Mouse (Mus musculus): ENCODE results near the gene Mier2. TPM values are rescaled to one million over a fixed set of nuclear protein-coding genes. Genes with fewer than 3 reads are reported as not detected.

Mier2 gene
- total RNA-seq (2015) (5.8 and 7.3 TPM in 2 replicates), total RNA-seq (2017) (9.4 and 19.5 TPM in 2 replicates)

- peak; percentile 85 for ATAC-seq (ENCODE audit: poor library complexity, severe bottlenecking)
Measured at GRCm38 (mm10) chr10:79554330-79555237, at the start of gene Mier2. Gene Mier2, minus strand, starts transcription at chr10:79555199.

DNA sequence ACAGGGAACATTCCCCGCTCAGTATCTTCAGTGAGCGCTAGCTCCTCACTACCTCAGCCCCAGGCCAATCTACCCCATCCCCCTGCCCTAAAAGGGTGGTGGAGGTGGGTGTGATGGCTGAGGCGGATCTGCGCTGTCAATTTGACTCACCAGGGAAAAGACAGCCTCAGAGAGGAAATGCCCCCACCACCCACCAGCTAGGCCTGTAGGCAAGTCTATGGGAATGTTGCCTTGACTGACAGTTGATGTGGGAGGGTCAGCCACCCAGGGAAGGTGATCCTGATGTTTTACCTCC is 42.9 kb upstream of the Mier2 start:
- no peak for ATAC-seq (ENCODE audit: poor library complexity, severe bottlenecking)

GRCm38 (mm10) chr10:79597051-79597935 is 42.3 kb upstream of the Mier2 start:
- no peak for ATAC-seq (ENCODE audit: poor library complexity, severe bottlenecking)

GRCm38 (mm10) chr10:79595590-79595929 is 40.6 kb upstream of the Mier2 start:
- ATAC-seq (ENCODE audit: poor library complexity, severe bottlenecking): no peak; the same call in 1 of the 2 replicates

GRCm38 (mm10) chr10:79594872-79595589 is 40.0 kb upstream of the Mier2 start:
- ATAC-seq (ENCODE audit: poor library complexity, severe bottlenecking): peak; percentile 72

- no peak for ATAC-seq (ENCODE audit: poor library complexity, severe bottlenecking)
Measured at GRCm38 (mm10) chr10:79594111-79594510, 39.1 kb upstream of the Mier2 start.

DNA sequence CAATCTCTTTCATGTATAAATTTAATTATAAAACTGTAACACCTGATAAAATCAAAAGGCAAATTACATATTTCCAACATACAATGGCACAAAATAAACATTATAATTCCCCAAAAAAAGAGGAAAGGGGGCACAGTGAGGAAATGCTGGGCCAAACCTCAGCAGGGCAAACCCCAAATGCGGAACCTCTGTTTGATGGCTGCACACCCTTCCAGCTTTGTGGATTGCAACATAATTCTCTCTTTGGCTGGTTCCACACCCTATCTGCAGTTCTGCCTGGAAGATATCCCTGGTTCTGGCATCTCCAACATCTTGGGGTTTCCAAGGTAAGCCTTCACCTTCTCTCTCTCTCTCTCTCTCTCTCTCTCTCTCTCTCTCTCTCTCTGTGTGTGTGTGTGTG is 35.7 kb upstream of the Mier2 start:
- peak; percentile 85 for ATAC-seq (ENCODE audit: poor library complexity, severe bottlenecking)

GRCm38 (mm10) chr10:79587752-79588126 is 32.7 kb upstream of the Mier2 start:
- ATAC-seq (ENCODE audit: poor library complexity, severe bottlenecking): peak; percentile 42; the same call in 1 of the 2 replicates

DNA sequence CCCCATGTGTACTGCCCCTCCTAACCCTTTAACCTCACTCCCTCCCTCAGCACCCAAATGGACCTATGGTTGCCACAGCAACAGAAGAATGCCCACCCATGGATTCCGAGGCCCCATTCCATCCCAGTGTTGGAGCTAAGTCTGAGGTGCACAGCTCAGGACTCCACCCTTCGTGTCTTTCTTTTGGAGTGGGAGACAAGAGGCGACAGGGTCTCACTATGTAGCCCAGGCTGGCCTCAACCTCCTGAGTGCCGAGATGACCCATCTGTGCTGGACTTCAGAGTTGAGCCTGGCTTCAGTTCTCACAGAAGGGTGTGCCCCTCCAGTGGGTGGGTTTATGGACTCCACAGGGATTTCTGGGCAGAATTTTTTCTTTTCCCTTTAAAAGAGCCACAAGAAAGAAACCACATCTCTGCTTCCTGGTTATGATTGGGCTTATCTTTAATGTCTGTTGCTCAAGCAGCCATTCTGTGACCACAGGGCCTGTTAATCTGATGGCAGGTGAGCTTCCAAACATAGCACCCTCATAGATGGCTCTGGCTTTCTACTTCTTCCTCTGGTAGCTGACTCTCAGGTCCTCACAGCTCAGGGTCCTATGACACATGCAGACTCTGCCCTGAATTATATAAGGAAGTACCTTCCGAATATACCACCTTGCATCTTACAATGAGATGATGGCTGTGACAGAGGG is 32.2 kb upstream of the Mier2 start, which contains the start of gene Theg:
Gene Theg (minus strand): TSS at position 271 of the 691 bp plus-strand sequence.
- no peak for ATAC-seq (ENCODE audit: poor library complexity, severe bottlenecking)

DNA sequence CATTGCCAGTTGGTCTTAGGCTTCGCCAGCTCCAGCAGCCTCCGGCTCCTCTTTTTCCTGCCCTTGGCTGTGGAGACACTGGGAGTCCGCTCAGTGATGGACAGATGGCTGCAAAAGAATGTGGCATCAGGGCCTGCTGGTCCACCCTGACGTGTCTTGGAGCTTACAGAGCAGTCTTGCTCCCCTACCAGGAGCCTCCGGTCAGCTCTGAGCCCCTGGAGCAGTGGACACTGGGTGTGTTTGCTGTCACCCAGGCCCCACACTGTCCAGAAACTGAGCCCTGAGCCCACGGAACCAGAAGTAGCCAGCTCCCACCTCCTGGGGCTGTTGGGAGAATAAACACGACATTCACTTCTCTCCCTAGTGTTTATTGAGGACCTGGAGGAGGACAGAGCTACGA is 31.2 kb upstream of the Mier2 start:
- ATAC-seq (ENCODE audit: poor library complexity, severe bottlenecking): no peak

- no peak for ATAC-seq (ENCODE audit: poor library complexity, severe bottlenecking)
Measured at GRCm38 (mm10) chr10:79585723-79586122, 30.7 kb upstream of the Mier2 start.

- no peak for ATAC-seq (ENCODE audit: poor library complexity, severe bottlenecking)
Measured at GRCm38 (mm10) chr10:79585136-79585535, 30.1 kb upstream of the Mier2 start.

DNA sequence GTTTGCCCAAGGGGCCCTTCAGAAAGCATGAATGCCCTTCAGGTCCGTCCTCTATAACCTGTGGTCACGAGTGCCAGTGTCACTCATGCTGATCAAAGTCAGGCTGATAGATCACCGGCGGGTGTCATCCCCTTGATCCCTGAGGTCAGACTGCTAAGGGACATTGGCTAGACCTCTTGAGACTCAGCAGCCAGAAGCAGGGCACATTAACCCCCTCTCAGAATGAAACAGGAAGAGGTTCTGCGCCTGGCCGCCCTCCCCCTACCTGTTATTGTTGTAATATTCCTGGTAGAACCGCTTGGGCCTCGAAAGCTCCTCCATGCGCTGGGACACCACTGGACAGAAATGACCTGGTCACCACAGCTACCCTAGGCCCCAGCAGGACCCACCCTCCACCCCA is 29.4 kb upstream of the Mier2 start:
- no peak for ATAC-seq (ENCODE audit: poor library complexity, severe bottlenecking)

DNA sequence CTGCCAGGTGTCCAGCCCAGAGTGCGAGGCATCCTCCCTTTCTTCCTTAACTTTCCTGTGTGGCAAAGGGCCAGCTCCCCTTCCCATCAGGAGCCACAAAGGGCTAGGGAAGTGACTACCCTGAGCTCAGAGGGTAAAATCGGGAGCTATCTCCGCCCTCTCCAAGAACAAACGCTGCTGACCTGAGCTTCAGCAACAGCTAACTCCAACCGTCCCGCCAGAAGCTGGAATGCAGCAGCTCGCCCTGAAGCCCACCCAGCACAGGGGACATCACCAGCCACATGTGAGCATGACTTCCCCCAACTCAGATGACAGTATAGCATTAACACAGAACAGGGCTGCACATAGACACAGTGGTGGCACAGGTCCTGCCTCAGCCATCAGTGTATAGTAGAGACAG is 29.0 kb upstream of the Mier2 start:
- no peak for ATAC-seq (ENCODE audit: poor library complexity, severe bottlenecking)

GRCm38 (mm10) chr10:79581501-79581900 is 26.5 kb upstream of the Mier2 start:
- no peak for ATAC-seq (ENCODE audit: poor library complexity, severe bottlenecking)

DNA sequence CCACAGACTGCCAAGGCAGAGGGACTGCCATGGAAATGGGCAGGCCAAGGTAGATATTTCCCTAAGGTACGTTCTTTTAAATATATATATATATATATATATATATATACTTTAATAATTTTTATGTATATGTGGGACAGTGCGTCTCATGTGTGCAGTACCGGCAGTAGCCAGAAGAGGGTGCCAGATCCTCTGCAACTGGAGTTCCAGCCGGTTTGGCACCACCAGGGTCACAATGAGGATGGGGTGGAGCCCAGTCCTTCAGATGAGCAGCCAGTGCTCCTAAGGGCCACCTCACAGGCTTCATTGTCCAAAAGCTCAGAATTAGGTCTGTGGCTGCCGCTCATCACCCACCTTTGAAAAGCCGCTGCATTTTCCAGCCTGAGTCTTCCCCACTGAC is 25.8 kb upstream of the Mier2 start:
- peak; percentile 57 for ATAC-seq (ENCODE audit: poor library complexity, severe bottlenecking)

GRCm38 (mm10) chr10:79580356-79580755 is 25.4 kb upstream of the Mier2 start:
- no peak for ATAC-seq (ENCODE audit: poor library complexity, severe bottlenecking)

DNA sequence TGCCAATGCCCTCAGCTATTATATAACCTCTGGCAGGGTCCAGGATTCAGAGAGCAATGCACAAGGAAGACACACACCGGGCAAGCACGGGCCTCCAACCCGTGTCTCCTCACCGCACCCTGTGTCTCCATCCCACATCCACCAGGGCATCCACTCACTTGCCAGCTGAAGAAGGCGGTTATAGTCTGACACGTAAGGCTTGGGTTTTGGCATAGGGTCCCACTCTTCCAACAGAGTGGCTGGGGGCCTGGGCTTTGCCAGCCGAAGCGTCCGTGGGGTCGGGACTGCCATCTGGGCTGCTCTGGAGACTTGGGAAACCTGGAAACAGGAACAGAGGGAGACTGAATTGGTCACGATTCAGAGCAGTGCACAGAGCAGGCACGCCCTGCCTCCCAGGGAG is 24.8 kb upstream of the Mier2 start:
- no peak for ATAC-seq (ENCODE audit: poor library complexity, severe bottlenecking)

DNA sequence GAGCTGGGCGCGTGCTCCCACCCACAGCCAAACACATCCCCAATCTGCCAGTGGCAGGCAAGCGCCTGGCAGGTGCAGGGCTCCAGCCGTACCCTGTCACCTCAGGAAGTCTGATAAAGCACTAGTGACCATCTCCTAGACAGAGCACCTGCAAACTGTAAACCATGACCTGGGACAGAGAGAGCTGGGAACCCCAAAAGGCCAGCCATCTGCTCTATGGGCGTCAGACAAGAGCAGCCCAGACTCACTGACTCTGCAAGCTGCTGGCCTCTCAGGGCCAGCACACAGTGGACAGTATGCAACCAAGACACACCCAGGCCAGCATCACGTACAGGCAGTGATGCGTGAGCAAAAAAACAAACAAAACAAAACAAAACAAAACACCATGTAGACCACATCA is 23.9 kb upstream of the Mier2 start:
- no peak for ATAC-seq (ENCODE audit: poor library complexity, severe bottlenecking)

GRCm38 (mm10) chr10:79578276-79578675 is 23.3 kb upstream of the Mier2 start:
- ATAC-seq (ENCODE audit: poor library complexity, severe bottlenecking): no peak

GRCm38 (mm10) chr10:79577376-79577775 is 22.4 kb upstream of the Mier2 start:
- ATAC-seq (ENCODE audit: poor library complexity, severe bottlenecking): no peak
